Mouse (Mus musculus) spleen, adult 2 months (tissue): ENCODE results near the gene Hacd4.

Experiments used
- CTCF ChIP-seq: fragments of 200-500 bp; IDR thresholded peaks from 2 replicates; pipeline ENCODE4 v1.5.1; 2011; ENCODE audit warnings: mild to moderate bottlenecking, inconsistent platforms; ENCODE audit not compliant: insufficient read depth, insufficient read length, insufficient replicate concordance; ENCODE audit errors: extremely low read depth
- POLR2A ChIP-seq: fragments of 200-500 bp; IDR thresholded peaks from 2 replicates; pipeline ENCODE4 v1.6.1; 2011; ENCODE audit warnings: low read depth, low read length, inconsistent platforms

DNA sequence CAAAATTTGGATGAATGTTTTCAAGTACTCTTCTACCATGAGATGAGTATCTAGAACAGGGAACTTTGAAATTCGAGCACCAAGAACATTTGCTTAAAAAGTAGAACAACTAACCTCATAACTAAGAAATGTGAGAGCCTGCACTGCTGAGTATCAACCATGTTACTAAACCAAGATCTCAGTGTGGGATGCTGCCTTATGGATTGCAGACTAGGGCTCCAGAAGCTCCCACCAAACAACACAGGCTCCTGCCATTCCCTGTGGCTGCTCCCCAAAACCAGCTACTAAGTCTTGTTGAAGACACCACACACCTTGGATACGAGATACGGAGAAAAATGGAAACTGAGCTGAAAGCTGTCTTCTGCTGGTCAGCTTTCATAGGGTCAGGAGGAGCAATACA lies 37.4 kb upstream of the Hacd4 start:
- TF ChIP-seq POLR2A (no peak), CTCF (no peak)
